Mouse (Mus musculus) testis, postnatal 10 days (tissue): ENCODE results near the gene M1ap.

Experiments used
- DNase-seq: peaks from one replicate; pipeline ENCODE4 v3.0.0; 2021; ENCODE audit warnings: low spot score

The M1ap gene

DNA sequence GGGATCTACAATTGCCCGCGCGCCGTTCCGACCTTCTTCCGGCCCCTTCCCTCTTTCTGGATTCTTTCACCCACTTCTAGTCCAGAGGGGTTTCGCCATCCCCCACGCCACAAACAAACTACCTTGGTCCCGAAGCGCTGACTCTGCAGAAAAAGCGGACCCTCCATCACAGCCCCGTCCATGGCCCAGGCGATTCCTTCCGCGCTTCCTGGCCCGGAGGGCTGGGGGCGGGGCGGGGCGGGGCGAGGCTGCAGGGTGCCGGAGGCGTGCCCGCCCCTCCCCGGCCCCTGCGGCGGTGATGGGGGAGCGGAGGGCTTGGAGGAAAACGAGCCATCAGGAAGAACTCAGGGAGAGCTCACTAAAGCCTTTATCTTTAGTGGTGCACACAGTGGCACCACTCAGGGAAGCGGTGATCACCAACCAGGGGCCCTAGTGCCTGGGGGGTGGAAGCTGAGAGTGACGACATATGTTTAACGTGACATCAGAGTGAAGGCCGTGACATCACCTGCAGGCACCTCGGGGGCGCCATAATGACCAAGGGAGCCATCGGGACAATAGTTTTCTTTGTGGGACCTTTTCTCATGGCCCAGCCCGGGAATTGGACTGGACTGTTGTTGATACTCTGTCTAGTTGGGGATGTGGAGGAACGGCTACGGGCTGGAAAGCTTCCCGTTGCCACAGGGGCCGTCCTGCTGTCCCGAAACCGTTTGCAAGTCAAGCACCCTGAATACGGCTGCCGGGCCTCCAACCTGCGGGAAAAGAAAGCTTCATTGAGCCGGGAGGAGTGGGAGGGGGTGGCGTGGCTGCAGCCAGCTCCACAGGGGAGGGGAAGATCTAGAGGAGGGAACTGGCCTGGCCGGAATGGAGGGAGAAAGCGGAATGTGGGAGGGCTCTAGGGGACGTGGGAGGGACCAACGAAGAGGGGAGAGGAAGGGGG lies 86.8 kb downstream of the M1ap start, which contains the start of the genes Dok1 and Loxl3:
Gene Dok1, minus strand, starts transcription at position 223 of the 937 bp plus-strand sequence.
Gene Loxl3, plus strand, starts transcription at position 925 of the 937 bp plus-strand sequence.
- peak; percentile 82 for DNase-seq

DNA sequence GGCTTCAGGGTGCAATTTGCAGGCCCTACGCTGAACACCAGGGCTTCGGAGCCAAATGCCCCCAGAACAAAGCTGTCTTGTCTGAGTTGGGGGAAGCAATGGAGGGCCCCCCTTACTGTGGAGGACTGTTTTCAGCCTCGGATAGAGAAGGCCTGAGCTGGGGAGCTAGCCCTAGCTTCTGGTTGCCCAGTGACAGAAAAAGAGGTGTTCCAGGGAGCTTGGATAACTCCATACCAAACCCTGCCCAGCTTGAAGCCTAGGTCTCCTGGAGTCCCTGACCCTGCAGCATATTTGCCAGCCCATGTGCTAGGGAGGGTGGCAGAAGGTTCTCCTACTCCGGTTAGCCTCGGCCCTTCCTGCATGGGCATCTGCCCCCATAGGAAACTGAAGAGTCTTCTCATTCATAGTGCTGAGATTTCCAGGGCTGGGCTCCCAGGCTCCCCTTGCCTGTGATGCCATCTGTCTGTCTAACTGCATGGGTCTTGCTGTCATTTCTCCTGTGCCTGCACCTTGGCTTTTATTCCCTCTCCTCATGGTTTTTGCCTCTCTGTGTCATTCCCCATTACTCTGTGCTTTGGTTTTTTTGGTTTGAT lies 87.9 kb downstream of the M1ap start:
- no peak for DNase-seq

DNA sequence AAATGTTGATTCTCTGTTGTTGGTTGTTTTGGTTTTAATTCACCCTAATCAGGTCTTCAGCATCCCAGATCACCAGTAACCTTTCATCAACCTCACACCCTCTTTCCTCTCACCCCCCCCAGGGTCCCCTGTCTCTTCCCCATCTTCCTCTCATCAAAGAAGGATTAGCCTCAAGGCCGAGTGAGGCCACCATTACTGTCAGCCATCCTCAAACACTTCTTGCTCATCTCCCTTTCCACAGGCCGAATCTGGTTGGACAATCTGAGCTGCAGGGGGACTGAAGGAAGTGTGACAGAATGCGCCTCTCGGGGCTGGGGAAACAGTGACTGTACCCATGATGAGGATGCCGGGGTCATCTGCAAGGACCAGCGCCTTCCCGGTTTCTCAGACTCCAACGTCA lies 90.5 kb downstream of the M1ap start:
- no peak for DNase-seq

- DNase-seq: peak; percentile 96
Observed at GRCm38 (mm10) chr6:83038496-83039012, 91.9 kb downstream of the M1ap start.

DNA sequence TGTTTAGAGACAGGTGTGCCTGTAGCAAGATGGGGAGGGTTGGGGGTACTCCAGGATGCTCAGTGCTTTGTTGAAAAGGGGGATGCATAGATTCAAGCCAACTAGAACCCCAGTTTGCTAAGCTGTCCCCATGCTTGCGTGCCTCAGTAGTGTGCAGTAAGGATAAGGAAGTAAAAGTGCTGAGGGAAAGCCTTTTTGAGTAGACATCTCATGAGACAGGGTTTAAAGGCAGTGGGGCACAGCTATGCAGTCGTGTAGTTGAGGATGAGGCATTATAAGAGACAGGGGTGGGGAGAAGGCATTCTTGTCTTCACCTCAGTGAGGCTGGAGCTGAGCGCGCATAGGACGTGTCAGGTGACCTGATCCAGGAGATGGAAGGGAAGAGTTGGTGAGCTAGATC lies 93.9 kb downstream of the M1ap start:
- DNase-seq: no peak

DNA sequence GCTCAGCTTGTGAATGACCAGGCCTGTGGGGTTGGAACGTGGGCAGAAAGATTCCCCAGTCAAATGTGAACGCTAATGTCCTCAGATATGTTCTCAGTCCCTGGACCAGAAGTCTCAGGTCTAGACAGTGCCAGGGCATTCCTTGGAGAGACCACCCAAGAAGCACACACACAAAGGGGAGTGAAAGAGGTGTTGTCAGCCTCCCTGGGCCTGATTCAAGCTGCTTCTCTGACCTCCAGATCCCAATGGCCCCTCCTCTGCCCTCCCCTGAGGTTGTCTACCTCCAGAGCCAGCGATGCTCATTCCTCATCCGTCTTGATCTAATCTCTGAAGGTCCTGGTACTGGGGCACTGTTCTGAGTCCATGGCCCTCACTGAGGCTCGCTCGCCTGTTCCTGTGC lies 96.9 kb downstream of the M1ap start:
- no peak for DNase-seq

- DNase-seq: no peak
Observed at GRCm38 (mm10) chr6:83043993-83044392, 97.3 kb downstream of the M1ap start.

DNA sequence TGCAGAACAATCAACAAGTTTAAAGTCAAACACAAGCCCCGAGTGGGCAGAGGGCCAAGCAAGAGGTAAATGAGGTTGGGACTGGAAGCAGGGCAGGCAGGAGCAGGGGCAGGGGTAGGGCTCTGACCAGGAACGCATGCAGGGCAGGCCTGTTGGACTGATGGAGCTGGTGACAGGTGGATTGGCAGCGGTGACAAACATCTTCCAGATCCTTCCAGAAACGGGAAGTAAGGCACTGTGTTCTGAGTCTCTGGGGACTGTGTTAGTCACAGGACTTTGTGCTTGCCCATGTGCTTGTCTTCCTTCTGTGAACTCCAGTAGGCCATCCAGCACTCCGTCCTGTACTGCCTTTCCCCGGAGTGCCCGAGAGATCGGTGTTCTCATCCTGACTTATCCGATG lies 98.0 kb downstream of the M1ap start:
- DNase-seq: no peak

DNA sequence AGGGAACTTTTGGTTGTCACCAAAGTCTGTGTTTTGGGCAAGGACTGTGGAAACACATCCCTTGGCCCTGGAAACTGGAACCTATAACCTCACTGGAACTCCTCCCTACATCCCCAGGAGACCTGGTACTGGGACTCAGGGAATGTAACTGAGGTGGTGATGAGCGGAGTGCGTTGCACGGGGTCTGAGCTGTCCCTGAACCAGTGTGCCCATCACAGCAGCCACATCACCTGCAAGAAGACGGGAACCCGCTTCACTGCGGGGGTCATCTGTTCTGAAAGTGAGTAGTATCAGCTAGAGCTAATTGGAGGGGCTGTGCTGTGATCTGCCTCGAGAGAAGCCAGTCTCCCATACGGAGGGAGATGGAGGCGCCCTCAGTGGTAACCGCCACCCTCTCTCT lies 102.7 kb downstream of the M1ap start:
- DNase-seq: no peak

DNA sequence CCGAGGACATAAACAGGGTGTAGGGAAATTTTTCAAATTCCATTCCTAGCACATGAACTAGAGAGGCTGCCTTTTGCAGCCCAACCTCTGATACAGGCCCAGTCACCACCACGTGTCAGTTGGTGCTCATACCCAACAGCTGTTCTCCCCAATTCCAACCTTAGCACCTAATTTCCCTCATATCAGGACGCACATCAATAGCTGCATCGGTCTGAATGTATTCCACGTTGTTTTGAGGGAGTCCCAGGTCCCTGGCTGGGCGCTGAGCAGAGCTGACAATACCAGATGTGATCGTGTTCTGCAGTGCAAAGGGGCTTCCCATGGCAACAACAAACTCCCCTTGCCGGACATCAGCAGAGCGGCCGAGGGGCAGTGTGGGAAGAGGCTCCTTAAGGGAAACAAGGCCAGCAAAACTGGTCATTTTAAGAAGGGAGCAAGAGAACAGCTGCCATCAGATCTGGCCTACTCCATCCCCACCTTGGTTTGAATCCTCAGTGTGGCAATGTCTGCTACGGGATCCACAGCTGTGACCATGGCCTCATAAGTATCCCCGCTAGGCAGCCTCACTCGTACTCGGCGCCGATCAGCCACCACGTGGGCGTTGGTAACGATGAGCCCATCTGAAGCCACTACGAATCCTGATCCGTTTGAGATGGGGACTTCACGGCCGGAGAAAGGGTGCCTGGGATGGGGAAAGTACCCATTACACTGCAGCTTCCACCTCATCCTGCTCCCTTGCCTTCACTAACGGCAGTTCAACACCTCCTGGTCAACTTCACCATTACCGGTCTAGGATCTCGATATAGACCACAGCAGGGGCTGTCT lies 106.6 kb downstream of the M1ap start:
- DNase-seq: no peak

GRCm38 (mm10) chr6:83054074-83054851 lies 107.6 kb downstream of the M1ap start, which contains the start of gene Aup1:
TSS of gene Aup1 (plus strand) at chr6:83054521.
- DNase-seq: peak; percentile 98

GRCm38 (mm10) chr6:83054871-83055431 lies 108.2 kb downstream of the M1ap start, which contains the start of gene Htra2:
TSS of gene Htra2 (minus strand) at chr6:83055273.
- DNase-seq: peak; percentile 66

DNA sequence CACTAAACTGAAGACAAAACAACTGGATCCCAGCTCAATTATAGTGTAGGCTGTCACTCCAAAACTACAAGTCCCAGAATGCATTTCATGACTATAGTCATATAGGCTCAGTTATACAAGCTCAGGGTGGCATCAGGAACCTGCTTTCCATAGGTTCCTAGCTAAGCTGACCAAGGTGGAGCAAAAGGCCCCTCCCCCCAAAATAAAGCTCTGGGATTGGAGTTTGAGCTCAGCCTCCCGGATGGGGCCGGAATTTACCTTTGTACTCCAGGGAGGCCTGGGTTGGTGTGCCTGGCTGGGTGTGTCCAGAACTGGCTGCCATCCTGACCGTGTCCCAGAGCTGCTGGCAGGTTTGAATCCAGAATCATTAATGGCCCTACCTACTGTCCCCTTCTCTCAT lies 111.1 kb downstream of the M1ap start, which contains the start of gene Dqx1:
Gene Dqx1, plus strand, starts transcription at position 55 of the 400 bp plus-strand sequence.
- no peak for DNase-seq

DNA sequence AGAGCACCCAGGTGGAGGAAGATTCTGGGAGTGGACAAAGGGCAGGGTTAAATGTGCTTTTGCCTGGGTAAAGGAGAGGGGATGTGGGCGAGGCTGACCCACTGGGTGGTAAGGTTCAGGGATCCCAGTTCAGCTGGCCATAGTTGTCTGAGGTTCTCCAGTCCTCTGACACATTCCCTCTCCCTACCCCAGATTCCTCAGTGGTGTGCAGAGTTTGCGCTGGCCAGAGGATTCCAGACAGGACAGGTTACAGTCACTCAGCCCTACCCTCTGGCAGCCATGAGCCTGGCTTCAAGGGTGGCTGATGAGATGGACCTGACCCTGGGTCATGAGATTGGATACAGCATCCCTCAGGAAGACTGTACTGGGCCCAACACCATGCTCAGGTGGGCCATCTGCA lies 112.0 kb downstream of the M1ap start:
- DNase-seq: no peak

- no peak for DNase-seq
Observed at GRCm38 (mm10) chr6:83065995-83066394, 119.3 kb downstream of the M1ap start.

DNA sequence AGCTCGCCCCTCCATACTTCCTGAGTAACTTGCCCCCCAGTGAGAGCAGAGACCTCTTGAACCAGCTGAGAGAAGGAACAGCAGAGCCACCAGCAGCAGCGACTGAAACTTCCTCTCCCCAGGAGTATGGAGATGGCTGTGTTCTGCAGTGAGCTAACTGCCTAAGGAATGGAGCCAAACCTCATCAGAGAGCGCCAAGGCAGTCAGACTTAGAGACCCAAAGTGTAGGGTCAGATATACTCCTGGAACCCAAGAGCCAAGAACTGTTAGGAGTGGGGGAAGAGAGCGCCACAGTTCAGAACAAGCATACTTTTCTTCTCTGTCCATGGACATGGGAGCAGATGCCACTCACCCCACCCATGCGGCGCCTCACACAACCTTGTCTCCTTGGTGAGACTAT lies 119.7 kb downstream of the M1ap start:
- DNase-seq: no peak

DNA sequence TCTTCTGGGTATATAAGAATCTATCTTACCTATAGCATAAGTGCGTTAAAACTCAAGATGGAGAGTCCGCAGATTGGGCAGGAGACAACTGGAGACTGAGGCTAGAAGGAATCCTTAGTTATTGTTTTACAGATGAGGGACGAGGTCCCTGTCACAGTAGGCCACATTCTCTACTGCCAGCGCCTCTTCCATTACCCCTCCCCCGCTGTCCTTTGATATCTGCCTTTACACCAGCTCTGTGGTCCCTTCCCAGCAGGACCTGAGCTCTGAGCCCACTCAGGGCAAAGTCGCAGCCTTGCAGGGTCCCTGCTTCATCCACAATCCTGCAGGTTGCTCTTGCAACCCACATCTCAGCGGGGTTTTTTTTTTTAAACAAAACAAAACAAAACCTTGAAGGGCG lies 121.5 kb downstream of the M1ap start:
- DNase-seq: no peak

DNA sequence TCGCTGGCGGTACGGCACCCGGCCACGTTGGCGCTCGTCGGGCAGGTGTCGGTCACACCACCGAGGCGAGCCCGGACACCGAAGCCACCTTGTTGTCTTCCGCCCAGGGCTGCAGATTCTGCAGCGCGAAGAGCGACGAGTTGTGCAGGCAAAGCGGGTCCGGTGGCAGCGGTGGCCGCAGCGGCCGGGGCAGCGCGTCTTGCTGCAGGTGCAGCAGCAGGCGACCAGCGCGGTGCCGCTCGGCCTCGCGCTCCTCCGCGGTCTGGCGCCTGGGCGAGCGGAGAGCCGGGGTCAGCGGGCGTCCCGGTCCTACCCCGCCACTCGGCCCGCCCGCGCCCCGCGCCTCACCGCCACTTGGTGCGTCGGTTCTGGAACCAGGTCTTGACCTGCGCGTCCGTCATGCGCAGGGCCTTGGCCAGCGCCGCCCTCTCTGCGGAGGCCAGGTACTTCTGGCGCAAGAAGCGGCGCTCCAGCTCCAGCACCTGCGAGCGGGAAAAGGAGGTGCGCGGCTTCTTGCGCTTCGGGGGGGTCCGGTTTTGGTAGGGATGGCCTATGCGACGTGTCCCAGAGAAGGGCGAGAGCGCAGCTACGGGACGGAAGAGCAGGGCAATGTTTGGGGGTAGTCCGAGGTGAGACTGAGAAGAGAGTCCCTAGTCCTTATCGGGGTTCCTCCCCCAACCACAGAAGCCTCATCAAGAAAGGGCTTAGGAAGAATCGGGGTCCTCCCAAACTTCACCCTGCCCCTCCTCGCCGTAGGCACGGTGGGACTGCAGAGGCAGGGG lies 122.2 kb downstream of the M1ap start:
- DNase-seq: no peak

GRCm38 (mm10) chr6:83069488-83070246 lies 123.0 kb downstream of the M1ap start:
- no peak for DNase-seq

DNA sequence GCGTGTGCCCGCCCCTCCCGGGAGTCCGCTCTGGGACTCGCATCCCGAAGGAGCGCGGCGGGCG lies 123.4 kb downstream of the M1ap start, which contains the start of gene Tlx2:
Gene Tlx2, minus strand, starts transcription at position 47 of the 64 bp plus-strand sequence.
- no peak for DNase-seq
